Mouse (Mus musculus) small intestine, adult 2 months (tissue): ENCODE results near the gene Cfap43. TPM values are rescaled to one million over a fixed set of nuclear protein-coding genes. Genes with fewer than 3 reads are reported as not detected.
A peak's percentile ranks its signal among the peaks of the same experiment; 100 is the strongest.

Experiments
- H3K27ac ChIP-seq: fragments of 200-500 bp; 2 replicates; pipeline ENCODE4 v1.5.1; 2012; ENCODE audit warnings: low read depth, low read length, control low read depth, inconsistent platforms; ENCODE audit not compliant: insufficient read depth
- H3K27me3 ChIP-seq: fragments of 200-500 bp; 2 replicates; pipeline ENCODE4 v1.6.1; 2012; ENCODE audit warnings: mild to moderate bottlenecking, moderate library complexity, low read length, inconsistent platforms; ENCODE audit not compliant: control insufficient read depth, insufficient read depth
- H3K36me3 ChIP-seq: fragments of 200-500 bp; 2 replicates; pipeline ENCODE4 v1.6.1; 2012; ENCODE audit warnings: mild to moderate bottlenecking, low read length, control low read depth, inconsistent platforms; ENCODE audit not compliant: control insufficient read depth, insufficient read depth
- H3K4me1 ChIP-seq: fragments of 200-500 bp; 2 replicates; pipeline ENCODE4 v1.6.1; 2012; ENCODE audit warnings: low read length, inconsistent platforms, mixed read lengths; ENCODE audit not compliant: control insufficient read depth, insufficient read depth, insufficient read length
- H3K4me3 ChIP-seq: fragments of 200-500 bp; 2 replicates; pipeline ENCODE4 v1.5.1; 2012; ENCODE audit warnings: low read depth, mild to moderate bottlenecking, control low read depth, inconsistent platforms, low read length, moderate library complexity
- CTCF ChIP-seq: fragments of 200-500 bp; IDR thresholded peaks from 2 replicates; pipeline ENCODE4 v1.5.1; 2012; ENCODE audit warnings: low read depth, mild to moderate bottlenecking, control low read depth, inconsistent platforms, low read length, moderate library complexity, mixed read lengths; ENCODE audit not compliant: insufficient replicate concordance, insufficient read length; ENCODE audit errors: extremely low read depth
- POLR2A ChIP-seq: fragments of 200-500 bp; IDR thresholded peaks from 2 replicates; pipeline ENCODE4 v1.6.1; 2012; ENCODE audit warnings: low read depth, mild to moderate bottlenecking, control low read depth, inconsistent platforms, low read length, moderate library complexity
- WGBS: fragments of 180-500 bp; shearing (Covaris S2); methylation state at CpG from one replicate; pipeline ENCODE4 v1.1.7; 2018; 5-methylcytosine and 5-hydroxymethylcytosine counted together
- polyA plus RNA-seq: library from polyadenylated mRNA; depleted of rRNA; stranded (reverse); fragments of >200 nt; gene quantifications from 2 replicates; pipeline ENCODE4 v1.2.3, GENCODE M21; 2012

Cfap43 gene
- polyA plus RNA-seq, 1 experiment = not detected

- H3K27me3 ChIP-seq = no peaks in the 10 kb centered on the region
- no peaks in the 10 kb centered on the region for H3K36me3 ChIP-seq
- 69% methylated on average over 6 of the region's 6 CpGs for WGBS
- no peaks in the 10 kb centered on the region; the same call in 1 of the 2 replicates for H3K4me1 ChIP-seq
- H3K4me3 ChIP-seq = no peak overlapping the region
- H3K27ac ChIP-seq = no peak overlapping the region
- TF ChIP-seq CTCF (0 out of 2 replicates have a peak, but pooled peaks have one; percentile 18), POLR2A (no peak)
These were observed 19.1 kb downstream of the Cfap43 start for GRCm38 (mm10) chr19:47900012-47900411.

GRCm38 (mm10) chr19:47898472-47899079, 20.5 kb downstream of the Cfap43 start:
- WGBS = 68% methylated on average over 8 of the region's 8 CpGs
- Histone ChIP-seq H3K36me3 (no peaks in the 10 kb centered on the region), H3K27me3 (no peaks in the 10 kb centered on the region), H3K4me3 (no peak overlapping the region), H3K27ac (no peak overlapping the region), H3K4me1 (no peaks in the 10 kb centered on the region)
- no peak for TF ChIP-seq POLR2A
- TF ChIP-seq CTCF = no peak

- TF ChIP-seq CTCF = no peak
- no peak for TF ChIP-seq POLR2A
- Histone ChIP-seq H3K27me3 (no peaks in the 10 kb centered on the region), H3K4me3 (no peak overlapping the region), H3K27ac (no peak overlapping the region), H3K4me1 (peaks cover 16% of the 10 kb centered on the region; the same call in 1 of the 2 replicates), H3K36me3 (no peaks in the 10 kb centered on the region)
- WGBS = 91% methylated on average over 6 of the region's 6 CpGs
These were observed 26.0 kb downstream of the Cfap43 start for GRCm38 (mm10) chr19:47893092-47893491.

GRCm38 (mm10) chr19:47891562-47892312, 27.4 kb downstream of the Cfap43 start:
- H3K36me3 ChIP-seq = no peaks in the 10 kb centered on the region
- no peaks in the 10 kb centered on the region for H3K27me3 ChIP-seq
- peaks cover 16% of the 10 kb centered on the region; the same call in 1 of the 2 replicates for H3K4me1 ChIP-seq
- H3K4me3 ChIP-seq = no peak overlapping the region
- no peak for TF ChIP-seq POLR2A
- no peak for TF ChIP-seq CTCF
- 74% methylated on average over 11 of the region's 11 CpGs for WGBS
- H3K27ac ChIP-seq = peak overlapping the region; percentile 38

DNA sequence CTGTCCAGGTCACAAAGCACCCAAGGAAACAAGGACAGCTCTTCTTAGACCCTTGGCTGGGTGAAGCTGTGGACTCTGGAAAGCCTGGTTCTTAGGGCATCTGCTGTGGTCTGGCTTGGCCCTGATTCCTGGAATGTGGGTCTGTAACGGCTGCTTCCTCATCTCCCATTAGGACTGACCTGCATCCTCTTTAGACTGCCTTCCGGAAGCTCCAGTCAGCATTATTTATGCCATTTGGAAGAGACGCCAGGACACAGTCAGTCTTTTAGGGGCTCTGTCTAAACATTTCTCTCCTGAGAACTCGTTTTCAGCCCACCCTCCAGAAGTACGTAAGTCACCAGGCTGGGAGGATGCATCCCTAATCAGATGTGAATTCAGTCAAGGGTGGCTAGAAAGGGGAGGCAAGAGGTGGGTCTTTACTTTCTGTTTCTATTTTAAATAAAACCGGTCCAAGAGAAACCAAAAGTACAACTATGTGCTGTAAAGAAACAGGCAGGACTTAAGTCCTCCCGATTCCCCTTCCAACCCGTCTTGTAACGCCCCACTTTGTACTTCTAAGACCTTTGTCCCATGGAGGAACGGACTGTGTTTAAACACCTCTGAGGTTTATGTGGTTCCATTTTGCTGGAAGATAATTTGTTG, 28.5 kb downstream of the Cfap43 start:
- TF ChIP-seq POLR2A (no peak), CTCF (no peak)
- no peaks in the 10 kb centered on the region for H3K27me3 ChIP-seq
- 19% methylated on average over 10 of the region's 10 CpGs for WGBS
- H3K36me3 ChIP-seq = no peaks in the 10 kb centered on the region
- H3K4me3 ChIP-seq = peak overlapping the region; percentile 3; the same call in 1 of the 2 replicates
- H3K4me1 ChIP-seq = peaks cover 16% of the 10 kb centered on the region; the same call in 1 of the 2 replicates
- H3K27ac ChIP-seq = peak overlapping the region; percentile 52

DNA sequence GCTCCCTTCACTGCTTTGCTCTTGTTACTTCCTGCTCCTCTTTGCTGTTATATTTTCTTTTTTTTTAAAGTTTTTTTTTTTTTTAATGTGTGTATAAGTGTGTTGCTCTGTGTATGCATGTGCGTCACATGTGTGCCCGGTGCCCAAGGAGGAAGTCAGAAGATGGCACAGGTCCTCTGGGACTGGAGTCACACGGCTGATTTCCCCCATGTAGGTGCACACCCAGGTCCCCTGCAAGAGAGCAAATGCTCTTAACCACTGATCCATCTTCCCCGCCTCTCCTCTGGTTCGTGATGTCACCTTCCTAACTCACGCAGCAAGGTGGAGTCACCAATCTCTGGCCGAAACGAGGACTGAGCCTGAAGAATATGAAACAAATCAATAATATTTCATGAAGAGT, 31.1 kb downstream of the Cfap43 start:
- Histone ChIP-seq H3K36me3 (no peaks in the 10 kb centered on the region), H3K4me1 (peaks cover 16% of the 10 kb centered on the region; the same call in 1 of the 2 replicates), H3K4me3 (no peak overlapping the region), H3K27ac (no peak overlapping the region), H3K27me3 (no peaks in the 10 kb centered on the region)
- WGBS = 81% methylated on average over 8 of the region's 8 CpGs
- no peak for TF ChIP-seq POLR2A

DNA sequence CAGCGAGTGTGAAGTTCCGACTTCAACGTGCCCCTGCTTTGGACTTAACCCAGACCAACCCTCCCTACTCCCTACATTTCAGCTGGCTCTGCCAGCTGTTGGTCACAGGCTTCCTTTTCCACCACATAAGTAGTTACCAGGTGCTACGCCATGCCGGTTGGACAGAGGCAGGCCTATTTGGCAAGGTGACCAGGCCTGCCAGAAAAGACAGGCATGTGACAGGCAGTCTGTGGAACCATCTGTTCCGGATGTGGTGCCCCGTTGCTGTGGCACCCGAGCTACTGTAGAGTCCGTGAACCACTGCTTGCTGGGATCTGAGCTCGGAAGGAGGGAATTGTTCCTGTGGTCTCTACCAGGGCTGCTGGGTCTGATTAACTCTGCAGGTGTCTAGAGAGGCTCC, 31.7 kb downstream of the Cfap43 start:
- TF ChIP-seq CTCF = no peak
- no peak for TF ChIP-seq POLR2A
- WGBS = 80% methylated on average over 10 of the region's 10 CpGs
- no peaks in the 10 kb centered on the region for H3K36me3 ChIP-seq
- H3K27ac ChIP-seq = peak overlapping the region; percentile 22; the same call in 1 of the 2 replicates
- H3K4me1 ChIP-seq = peaks cover 16% of the 10 kb centered on the region; the same call in 1 of the 2 replicates
- H3K4me3 ChIP-seq = no peak overlapping the region
- H3K27me3 ChIP-seq = no peaks in the 10 kb centered on the region
